Mouse (Mus musculus) megakaryocyte, embryonic 14.5 days (primary cell): ENCODE results near the gene Ism2.

Experiments used
- FLI1 ChIP-seq: IDR thresholded peaks from 2 replicates; pipeline ENCODE4 v1.6.1; 2012; ENCODE audit warnings: low read length, inconsistent platforms, mixed read lengths
- GATA1 ChIP-seq: IDR thresholded peaks from 3 replicates; pipeline ENCODE4 v1.6.1; 2012; ENCODE audit warnings: mixed read lengths, low read length, inconsistent platforms, borderline replicate concordance

DNA sequence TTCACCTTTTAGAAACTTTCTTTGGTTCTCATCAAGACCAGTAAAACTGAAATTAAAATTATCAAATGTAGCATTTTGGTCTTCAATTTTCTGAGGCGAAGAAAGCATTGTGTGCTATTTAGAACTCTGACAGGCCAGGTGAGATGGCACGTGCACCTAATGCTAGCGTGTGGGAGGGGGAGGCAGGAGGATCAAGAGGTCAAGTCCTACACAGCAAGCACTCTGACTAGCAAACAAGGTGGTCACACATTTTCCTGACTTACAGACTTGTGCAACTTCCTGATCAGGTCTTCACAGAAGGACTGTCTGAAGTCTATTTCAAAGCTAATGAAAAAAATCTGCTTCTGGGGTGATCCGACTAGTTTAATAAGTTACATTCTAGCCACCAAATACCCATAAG lies 38.6 kb upstream of the Ism2 start:
- no peak for TF ChIP-seq GATA1
- TF ChIP-seq FLI1: no peak
